Mouse (Mus musculus) Muller cell, postnatal 12 days (primary cell): ENCODE measurements at regions not wholly inside any gene's neighbourhood (a gene's known extent, or its start where the extent isn't known, plus 50 kb on each side); places are given as distances from the start of the nearest gene placed in this dataset.
A peak's percentile ranks its signal among the peaks of the same experiment; 100 is the strongest.

Experiments used
- DNase-seq: peaks from one replicate; pipeline ENCODE4 v3.0.0-alpha.2; 2015; ENCODE audit errors: inconsistent ontology term

DNA sequence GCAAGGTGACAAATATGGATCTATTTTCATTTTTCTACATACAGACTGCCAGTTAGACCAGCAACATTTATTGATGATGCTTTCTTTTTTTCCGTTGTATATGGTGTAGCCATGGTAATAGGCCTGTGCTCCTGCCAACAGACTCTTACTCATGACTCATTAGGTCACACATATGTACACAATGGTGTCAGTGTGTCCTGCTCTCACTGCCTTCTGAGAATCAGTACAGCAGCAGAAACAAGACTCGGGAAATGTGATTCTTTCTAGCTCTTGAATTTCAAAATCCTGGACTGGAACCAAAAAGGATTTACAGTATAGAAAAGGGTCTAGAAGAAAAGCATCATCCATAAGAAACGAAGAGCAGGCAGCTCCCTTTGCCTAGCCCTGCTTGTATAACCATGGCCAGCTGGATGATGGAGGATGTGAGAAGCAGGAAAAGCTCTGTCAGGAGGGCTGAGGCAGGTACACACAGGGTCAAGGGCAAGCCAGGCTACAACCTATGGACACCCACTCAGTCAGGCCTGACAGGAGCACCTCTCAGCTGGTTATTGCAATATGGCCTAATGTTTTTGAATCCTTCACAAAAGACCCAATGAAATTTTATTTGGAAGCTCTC is 132.2 kb downstream of the Tmem17 start:
- peak; percentile 70 for DNase-seq

DNA sequence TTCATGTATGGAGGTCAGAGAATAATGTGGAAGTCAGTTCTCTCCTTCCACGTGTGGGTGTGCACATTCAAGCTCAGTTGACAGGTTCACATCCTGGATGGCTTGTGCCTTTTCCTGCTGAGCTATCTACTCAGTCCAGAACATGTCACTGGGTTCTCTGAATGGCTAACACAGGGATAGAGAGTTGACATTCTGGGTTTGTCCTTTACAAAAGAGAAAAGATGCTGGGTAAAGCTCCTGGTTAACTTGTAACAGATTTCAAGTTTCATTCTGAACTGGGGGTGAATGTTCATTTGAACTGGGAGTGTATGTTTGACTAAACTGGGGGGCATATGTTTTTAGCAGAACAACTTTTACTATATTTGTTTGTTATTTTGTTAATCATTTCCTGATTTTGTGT is 133.0 kb downstream of the Tmem17 start:
- no peak for DNase-seq

DNA sequence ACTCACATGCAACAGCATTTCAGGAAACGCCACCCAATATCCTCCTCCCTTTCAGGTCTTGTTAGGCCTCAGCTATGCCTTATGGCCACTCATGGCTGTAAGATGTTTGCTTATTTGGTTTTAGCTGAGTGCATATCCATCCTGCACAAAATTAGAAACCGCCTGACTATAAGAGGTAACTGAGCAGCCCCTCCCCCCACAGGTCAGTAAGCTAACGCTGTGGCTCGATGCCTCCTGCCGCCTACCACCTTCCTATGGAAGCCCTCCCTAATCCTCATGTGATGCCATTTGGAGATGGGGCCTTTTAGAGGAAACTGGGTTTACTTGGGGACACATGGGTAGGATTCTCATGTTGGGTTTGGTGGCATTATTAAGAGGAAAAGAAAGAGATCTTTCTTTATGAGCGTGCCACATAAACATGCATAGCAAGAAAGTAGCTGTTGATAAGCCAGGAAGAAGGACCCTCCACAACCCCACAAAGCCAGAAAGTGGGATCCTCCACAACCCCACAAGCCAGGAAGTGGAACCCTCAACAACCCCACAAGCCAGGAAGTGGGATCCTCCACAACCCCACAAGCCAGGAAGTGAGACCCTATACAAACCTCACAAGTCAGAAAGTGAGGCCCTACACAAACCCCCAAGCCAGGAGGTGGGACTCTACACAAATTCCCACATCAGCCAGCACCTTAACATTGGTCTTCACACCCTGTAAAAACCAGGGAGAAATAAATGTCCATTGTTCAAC is 134.5 kb downstream of the Tmem17 start:
- no peak for DNase-seq

DNA sequence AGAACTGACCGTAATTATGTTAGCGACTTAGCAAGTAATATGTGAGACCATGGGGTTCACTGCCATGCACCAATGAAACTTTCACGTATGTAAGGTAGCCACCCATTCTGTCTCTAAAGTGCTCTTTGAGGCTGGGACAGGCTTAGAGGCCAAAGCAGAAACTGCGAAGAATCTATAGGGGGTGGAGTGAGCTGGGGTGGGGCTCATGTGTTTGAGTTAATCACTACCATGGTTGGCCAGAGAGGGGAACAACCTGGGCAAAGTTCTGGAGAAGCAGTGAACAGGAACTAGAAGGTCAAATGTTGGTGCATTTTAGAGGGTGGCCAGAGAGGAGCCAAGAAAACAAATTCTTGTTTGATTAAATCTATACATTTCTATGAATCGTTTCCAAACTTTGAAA is 136.4 kb downstream of the Tmem17 start:
- DNase-seq, result no peak

DNA sequence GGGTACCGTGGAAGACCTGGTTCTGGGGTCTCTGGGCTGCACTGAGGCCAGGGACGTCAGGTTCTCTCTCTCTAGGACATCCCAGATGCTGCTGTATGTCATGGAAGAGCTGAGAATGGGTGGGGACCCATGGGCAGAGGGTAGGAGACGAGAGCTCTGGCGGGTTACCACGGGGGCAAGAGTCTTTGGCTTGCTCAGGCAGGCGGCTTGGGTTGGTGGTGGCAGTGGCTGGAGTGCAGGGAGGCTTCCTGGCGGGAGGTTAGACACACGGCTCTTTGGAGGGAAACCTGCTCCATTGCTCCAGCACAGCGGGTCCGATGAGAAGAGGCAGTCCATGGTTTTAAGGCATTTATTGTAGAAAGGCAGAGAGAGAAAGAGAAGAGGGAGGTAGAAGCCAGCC is 138.9 kb downstream of the Tmem17 start:
- DNase-seq, result no peak

DNA sequence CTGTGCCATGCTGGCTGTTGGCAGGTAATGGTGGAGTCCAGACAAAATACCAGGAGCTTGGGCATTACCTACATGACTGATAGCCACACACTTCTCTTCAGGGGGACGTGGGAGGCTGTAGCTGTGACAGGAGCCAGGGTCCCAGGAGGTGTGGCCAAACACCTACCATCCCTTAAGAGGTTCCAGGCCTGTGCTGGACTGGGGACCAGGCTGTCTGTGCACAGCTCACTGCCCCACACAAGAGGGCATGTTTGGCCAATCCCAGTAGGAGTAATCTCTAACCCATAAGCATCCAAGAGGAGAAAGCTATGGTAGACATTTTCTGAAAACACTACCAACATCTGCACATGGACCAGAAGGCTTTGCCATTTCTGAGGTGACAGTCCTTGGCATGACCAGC is 139.4 kb downstream of the Tmem17 start:
- no peak for DNase-seq

DNA sequence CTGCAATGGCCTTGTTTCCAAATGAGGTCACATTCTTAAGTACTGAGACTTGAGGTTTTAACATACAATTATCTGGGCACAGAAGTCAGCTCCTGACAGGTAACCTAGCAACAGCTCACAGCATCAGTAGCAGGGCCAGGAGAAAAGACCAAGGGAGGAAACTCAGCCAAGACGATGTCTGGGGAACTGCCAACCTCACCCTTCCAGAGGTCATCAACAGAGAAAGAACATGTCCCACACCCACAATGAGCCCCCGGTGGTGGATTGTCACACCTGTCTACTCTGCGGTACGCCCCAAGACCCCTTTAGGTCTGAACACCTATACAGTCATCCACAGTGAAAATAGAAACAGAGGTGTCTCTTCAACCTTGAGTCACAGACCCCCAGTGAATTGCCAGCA is 140.0 kb downstream of the Tmem17 start:
- peak; percentile 29 for DNase-seq

DNA sequence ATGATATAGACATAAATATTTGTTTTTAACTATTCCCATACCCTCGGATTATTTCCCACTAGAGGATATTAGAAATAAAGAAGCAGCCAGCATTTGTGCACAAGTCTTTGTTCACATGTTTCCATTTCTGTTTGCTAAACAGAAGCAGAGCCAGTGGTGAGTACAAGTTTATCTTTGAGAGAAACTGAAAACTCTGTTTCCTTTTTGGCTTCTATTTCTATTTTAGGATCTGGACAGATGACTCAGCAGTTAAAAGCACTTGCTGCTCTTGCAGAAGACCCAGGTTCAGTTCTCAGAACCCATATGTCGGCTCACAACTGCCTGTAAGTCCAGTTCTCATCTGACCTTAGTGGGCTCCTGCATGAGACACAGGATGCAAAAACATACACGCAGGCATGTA is 141.0 kb downstream of the Tmem17 start:
- DNase-seq, result no peak

DNA sequence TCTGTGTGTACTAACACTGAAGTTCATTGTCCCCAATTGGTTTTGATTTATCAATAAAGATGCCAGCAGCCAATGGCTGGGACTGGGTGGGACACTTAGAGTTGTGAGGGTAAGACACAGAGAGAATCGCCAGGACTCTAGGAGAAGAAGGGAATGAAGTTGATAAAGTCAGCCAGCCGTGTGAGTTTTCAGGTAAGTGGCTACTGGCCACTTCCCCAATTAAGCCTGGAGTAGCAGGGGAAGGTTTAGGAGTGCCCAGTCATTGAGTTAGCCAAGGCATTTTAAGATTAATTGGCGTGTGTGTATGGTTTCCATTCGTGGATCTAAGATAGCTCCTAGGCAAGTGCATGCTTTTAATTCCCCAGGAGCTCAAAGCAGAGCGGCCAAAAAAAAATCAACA is 141.5 kb downstream of the Tmem17 start:
- DNase-seq, result no peak

DNA sequence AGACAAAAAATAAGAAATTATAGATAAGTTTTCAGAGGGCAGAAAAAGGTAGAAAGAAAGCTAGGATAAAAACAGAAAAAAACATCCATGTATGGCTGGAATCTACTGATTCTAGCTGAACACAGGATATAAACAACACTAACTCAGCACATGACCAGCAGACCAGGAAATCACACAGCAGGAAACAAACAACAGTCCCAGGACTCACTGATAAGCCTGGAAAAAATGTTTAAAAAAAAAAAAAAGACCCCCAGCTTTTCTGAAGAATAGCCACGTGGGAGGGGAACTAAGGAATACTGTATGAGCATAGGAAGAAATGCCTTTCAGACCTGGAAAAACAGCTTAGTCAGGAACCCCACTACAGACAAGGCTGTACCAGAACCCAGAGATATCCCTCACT is 145.7 kb downstream of the Tmem17 start:
- DNase-seq, result no peak

DNA sequence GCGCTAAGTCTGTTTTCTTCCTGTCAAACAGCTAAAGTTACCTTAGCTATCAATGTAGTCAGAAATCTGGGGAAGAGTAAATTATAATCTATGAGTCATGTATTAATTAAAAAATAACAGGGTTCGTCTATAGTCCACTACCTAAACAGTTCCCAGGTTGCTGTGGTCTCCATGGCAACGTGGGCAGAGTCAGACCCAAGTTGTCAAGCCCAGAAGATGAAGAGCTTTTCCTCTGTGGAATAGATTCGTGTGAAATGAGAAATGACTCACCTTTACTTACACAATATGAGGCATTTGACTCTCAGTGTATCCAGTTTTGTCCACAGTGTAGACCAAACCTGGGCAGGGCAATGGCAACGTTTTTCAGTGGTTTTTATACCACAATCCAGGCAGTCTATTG is 149.2 kb downstream of the Tmem17 start:
- DNase-seq, result no peak

DNA sequence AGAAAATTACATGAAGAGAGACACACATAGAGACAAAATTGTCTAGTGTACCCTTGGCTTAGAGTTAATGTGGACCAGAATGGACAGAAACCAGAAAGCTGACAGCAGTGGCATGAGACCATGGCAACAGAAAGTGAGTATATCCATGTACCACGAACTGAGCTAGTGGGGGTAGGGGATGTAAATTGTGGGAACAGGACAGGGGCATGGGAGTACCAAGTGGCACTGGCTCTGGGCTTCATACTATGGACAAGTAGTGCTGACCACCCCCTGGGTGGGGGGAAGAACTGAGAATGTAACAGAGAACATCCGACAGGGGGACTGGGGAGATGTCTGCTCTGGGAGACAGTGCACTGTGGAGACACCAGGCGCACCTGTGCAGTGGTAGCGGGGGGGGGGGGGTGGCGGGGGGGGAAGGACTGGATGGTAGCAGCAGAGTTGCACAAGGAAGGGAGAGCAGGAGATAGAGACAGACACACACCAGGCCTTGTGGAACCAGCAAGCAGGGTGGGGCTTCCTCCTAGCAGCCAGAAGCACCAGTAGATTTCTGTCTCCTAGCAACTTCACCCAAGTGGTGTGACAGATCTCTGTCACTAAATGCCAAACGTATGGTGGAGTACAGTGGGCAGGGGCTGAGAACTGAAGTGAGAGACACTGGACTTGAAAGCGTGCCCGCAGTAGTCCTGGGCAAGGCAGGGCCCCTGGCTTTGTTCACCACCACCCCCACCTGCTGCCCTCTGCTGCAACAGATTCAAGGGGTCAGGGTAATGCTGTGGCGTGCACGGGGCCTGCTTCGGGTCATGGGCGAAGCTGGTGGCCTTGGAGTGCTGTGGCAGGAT is 150.0 kb downstream of the Tmem17 start:
- peak; percentile 12 for DNase-seq

DNA sequence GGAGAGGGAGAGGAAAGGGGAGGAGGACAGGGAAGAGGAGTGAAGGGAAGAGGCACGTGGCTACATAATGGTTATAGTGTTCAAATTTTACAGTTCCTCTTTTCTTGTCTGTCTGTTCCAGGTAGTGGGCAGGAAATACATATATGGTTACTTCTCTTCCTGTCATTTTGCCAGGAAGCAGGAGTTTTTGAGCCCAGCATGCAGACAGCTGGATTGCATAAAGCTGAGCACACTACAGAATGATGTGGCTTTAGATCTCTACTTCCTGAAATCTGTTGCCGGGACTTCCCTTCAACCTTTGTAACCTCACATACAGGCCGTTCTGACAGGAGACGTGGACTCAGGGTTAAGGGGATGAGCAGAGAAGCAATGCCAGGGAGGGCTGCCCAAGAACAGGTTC is 154.1 kb downstream of the Tmem17 start:
- no peak for DNase-seq

DNA sequence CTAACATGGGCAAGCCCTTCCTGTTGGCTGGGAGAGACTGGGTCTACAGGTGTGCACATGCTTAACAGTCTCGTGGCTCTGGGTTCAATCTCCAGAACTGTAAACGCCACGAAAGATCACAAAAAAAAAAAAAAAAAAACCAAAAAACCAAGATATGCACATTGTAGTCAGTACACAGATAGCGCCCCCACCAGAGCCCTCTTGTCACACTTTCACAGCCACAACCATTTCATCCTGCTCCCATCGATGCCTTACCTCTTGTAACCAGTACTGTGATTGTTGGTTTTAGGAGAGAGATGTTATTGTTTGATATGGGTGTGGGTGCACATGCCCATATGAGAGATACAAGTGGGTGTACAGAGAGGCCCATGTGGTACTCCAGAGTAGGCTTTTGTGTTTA is 154.5 kb downstream of the Tmem17 start:
- no peak for DNase-seq

DNA sequence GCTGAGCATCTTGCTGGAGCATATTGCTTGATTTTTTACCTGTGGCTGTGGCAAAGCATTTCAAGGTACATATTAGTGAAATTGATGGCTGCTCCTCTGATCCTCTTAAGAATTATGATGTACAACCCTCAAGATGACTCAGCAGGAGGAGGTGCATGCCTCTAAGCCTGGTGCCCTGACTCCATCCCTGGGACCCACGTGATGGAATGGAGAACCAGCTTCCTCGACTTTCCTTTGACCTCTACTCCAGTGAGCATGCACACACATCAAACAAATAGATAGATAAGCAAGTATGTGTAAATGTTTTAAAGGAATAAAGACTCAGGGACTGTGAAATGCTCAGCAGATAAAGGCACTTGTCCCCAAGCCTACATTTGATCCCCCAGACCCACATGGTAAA is 156.3 kb downstream of the Tmem17 start:
- DNase-seq, result no peak

DNA sequence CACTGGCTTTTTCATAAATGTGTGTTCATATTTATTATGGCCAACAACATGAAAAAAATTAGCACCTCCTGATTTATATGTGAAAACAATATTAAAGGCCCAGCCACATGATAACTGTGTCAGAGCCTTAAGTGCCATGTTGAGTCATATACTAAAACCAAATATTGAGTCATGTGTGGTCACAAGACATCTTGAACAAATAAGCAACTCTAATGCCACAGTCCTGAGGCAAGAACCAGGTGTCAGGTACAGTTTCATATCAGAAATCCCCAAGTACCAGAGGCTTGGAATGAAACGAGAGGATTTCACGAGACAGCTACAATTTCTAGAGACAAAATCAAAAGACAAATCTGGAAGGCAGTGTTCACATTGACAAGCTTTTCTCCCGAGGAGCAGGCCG is 157.4 kb downstream of the Tmem17 start:
- no peak for DNase-seq

DNA sequence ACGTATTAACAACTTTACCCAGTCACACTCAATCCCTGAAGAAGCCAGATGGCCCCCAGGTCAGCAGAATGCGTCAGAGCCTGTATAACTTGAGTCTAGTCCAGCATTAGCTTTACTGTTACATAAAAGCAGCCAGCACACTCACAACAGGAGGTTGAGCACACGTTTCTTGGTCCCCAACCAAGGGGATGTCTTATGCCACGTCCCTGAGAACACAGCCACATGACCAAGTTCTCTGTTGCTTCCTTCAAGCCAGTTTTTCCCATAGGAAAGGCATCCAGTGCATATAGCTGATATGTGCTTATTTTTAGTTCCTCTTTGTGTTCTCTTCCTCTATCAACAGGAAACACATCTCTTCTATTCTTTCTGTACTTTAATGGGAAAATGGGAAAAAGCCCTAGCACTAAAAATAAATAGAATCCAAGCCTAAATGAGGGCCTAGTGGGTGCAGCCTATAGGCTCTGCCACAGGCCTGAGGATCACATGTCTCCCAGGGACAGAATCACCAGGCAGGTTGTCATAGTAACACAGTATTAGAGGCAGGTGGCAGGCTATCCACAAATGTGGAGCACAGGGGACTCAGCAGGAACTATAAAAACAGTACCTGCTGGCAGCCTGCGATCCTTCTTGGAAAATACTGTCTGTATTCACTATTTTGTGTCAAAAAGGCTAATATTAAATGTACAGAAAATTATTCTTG is 160.1 kb downstream of the Tmem17 start:
- DNase-seq, result no peak

DNA sequence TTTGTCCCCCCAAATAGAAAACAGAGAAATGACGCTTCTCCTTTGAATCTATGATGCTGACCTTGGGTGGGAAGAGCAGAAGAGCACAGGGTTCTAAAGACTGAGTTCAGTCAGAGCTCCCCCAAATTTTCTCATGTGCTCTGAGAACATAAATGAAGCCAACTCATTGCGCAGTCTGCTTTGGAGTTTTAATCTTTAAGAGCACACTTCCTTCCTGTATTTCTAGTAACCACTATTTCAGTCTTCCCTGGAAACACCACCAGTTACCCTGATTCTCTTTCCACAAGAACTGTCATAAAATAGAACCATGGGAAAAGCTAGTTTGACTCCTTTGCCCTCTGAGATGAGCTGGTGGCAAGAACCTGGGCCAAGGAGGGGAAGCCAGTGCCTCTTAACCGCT is 163.2 kb downstream of the Tmem17 start:
- DNase-seq, result no peak

DNA sequence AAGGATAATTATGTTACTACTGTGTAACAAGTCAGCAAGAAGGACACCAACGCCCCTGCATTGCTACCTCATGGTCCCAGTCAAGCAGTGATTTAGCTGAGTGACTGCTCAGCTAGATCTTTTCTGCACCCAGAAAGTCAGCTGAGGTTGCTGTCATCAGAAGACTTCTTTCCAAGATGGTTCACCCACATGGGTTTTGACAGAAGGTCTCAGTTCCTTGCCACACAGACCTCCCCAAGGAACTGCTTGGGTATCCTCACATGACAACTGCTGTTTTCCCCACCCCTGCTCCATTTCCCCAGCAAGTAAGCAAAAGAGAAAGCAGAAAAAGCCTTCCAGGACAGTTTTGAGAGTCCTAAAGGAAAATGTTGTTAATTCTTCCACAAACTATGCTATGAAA is 163.9 kb downstream of the Tmem17 start:
- DNase-seq, result no peak

DNA sequence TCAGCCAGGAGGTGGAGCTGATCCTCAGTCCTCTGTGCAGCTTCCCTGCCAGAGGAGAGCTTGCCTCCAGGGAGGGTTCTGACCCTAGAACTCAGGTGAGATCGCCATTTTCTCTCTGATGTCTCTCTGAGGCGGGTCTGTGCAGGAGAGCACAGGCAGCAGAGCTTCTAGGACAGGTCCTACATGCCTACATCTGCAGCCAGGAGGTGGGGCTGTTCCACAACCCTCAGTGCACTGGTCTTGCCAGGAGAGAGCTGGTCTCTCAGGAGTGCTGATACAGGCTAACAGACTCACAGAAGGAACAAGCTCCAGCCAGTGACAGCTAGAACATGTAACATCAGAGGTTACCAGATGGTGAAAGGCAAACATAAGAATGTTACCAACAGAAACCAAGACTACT is 165.4 kb downstream of the Tmem17 start:
- no peak for DNase-seq

DNA sequence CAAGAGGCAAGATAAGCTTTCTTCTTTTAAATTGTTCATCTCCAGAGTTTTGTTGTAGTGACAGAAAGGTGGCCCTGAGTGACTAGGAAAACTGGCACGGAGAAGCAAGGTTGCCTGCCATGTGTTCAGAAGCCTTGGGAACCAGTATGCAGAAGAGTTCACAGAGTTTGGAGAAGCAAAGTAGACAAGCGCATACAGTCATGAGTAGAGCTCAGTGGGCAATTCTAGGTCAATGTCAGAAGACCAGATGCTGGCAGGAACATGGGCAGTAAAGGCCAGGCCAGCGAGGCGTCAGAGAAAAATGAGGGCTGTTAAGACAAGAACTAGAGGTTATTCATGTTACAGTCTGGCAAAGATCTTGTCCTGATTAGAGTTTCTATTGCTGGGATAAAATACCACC is 172.7 kb downstream of the Tmem17 start:
- DNase-seq, result no peak

DNA sequence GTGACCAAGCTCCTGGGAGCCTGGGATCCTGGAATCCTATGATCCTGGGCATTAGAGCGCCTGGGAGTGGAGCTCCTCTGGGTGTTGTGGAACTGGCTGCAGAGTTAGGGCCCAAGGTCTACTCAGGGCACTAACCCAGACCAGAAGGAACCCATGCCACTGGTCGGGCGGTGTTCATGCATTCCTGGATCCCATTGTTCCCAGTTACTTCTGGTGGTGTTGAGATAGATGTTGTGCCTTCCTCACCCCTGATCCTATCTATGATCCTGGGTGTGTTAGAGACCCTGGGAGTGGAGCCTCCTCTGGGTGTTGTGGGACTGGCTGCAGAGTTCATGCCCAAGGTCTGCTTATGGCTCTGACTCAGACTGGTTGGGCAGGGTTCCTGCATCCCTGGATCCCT is 169.9 kb downstream of the B3gnt2 start:
- no peak for DNase-seq
